Mouse (Mus musculus) ES-Bruce4 (cell line): ENCODE measurements around the gene Oaf. TPM values are rescaled to one million over a fixed set of nuclear protein-coding genes. Genes with fewer than 3 reads are reported as not detected.

ENCODE experiments used
- H3K27ac ChIP-seq: 2 replicates; pipeline ENCODE4 v1.5.1; 2012; ENCODE audit warnings: low read length, inconsistent platforms; ENCODE audit not compliant: insufficient read depth
- H3K27me3 ChIP-seq: 2 replicates; pipeline ENCODE4 v1.6.1; 2012; ENCODE audit warnings: mild to moderate bottlenecking, low read length, inconsistent platforms; ENCODE audit not compliant: control insufficient read depth, poor library complexity, insufficient read depth, severe bottlenecking
- H3K36me3 ChIP-seq: 2 replicates; pipeline ENCODE4 v1.6.1; 2012; ENCODE audit warnings: inconsistent platforms, mild to moderate bottlenecking, low read length, moderate library complexity; ENCODE audit not compliant: control insufficient read depth, poor library complexity, insufficient read depth, severe bottlenecking
- H3K4me1 ChIP-seq: one replicate; pipeline ENCODE4 v1.8.1; 2011; ENCODE audit warnings: low read length; ENCODE audit not compliant: control insufficient read depth, insufficient read depth
- H3K4me3 ChIP-seq: 2 replicates; pipeline ENCODE4 v1.5.1; 2011; ENCODE audit warnings: low read depth, mild to moderate bottlenecking, low read length
- H3K9ac ChIP-seq: 2 replicates; pipeline ENCODE4 v1.6.1; 2012; ENCODE audit warnings: low read depth, mild to moderate bottlenecking, inconsistent platforms; ENCODE audit not compliant: poor library complexity, severe bottlenecking
- H3K9me3 ChIP-seq: replicated peaks from 2 replicates; pipeline ENCODE4 v1.6.1; 2012; ENCODE audit warnings: mild to moderate bottlenecking, low read length, inconsistent platforms; ENCODE audit not compliant: control insufficient read depth, poor library complexity, insufficient read depth, severe bottlenecking
- CTCF ChIP-seq: IDR thresholded peaks from one replicate; pipeline ENCODE4 v1.8.1; 2011; ENCODE audit warnings: low read depth, low read length
- EP300 ChIP-seq: IDR thresholded peaks from 2 replicates; pipeline ENCODE4 v1.6.1; 2011; ENCODE audit warnings: low read depth, low read length; ENCODE audit not compliant: insufficient read depth
- POLR2A ChIP-seq: IDR thresholded peaks from one replicate; pipeline ENCODE4 v1.8.1; 2011; ENCODE audit warnings: low read length; ENCODE audit not compliant: insufficient read depth
- polyA plus RNA-seq: library from polyadenylated mRNA; stranded (reverse); fragments of >200 nt; gene quantifications from 2 replicates; pipeline ENCODE4 v1.2.4, GENCODE M21; 2011; ENCODE audit warnings: low read depth; ENCODE audit not compliant: missing spikeins, insufficient read depth, insufficient read length

Gene Oaf
- polyA plus RNA-seq, 1 experiment, result 3.7 TPM

DNA sequence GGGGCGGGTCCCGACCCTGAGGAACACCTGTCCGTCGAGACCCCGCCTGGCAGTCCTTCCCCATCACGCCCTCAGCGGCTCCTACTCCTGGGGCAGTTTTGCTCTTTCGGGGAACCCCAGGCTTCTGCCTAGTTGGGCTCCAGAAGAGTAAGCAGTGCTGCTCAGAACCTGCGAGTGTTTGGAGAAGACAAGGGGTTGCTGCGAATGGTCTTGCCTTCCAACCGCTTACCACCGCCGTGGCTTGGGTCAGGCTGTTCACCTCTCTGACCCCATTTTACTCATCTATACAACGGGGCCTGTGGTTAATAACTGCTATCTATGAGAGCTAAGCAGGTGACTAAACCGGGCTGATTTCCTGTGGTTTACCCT is 33.7 kb downstream of the Oaf start:
- TF ChIP-seq EP300 (no peak), POLR2A (no peak), CTCF (no peak)
- H3K9ac ChIP-seq, result no peak overlapping the region; the same call in 1 of the 2 replicates

GRCm38 (mm10) chr9:43205343-43206021 is 34.2 kb downstream of the Oaf start:
- H3K36me3 ChIP-seq, result no peaks in the 10 kb centered on the region
- H3K4me3 ChIP-seq, result peak overlapping the region; percentile 46
- H3K9me3 ChIP-seq, result no peaks in the 10 kb centered on the region
- peak; percentile 47 for TF ChIP-seq CTCF
- no peak for TF ChIP-seq POLR2A
- H3K27ac ChIP-seq, result no peak overlapping the region
- H3K4me1 ChIP-seq, result peaks cover 5% of the 10 kb centered on the region
- no peaks in the 10 kb centered on the region; the same call in 1 of the 2 replicates for H3K27me3 ChIP-seq
- H3K9ac ChIP-seq, result peak overlapping the region; percentile 24; the same call in 1 of the 2 replicates

More for the DNA sequence above, 33.7 kb downstream of the Oaf start:
- Histone ChIP-seq H3K27ac (no peak overlapping the region), H3K4me1 (peaks cover 5% of the 10 kb centered on the region), H3K4me3 (0 out of 2 replicates have a peak overlapping the region, but pooled peaks have one; percentile 12), H3K27me3 (no peaks in the 10 kb centered on the region; the same call in 1 of the 2 replicates), H3K36me3 (no peaks in the 10 kb centered on the region), H3K9me3 (no peaks in the 10 kb centered on the region)

GRCm38 (mm10) chr9:43200212-43200611 is 39.5 kb downstream of the Oaf start:
- Histone ChIP-seq H3K4me1 (peaks cover 5% of the 10 kb centered on the region), H3K9ac (0 out of 2 replicates have a peak overlapping the region, but pooled peaks have one; percentile 30), H3K27me3 (no peaks in the 10 kb centered on the region; the same call in 1 of the 2 replicates), H3K27ac (no peak overlapping the region), H3K36me3 (no peaks in the 10 kb centered on the region), H3K9me3 (no peaks in the 10 kb centered on the region), H3K4me3 (peak overlapping the region; percentile 27; the same call in 1 of the 2 replicates)
- TF ChIP-seq CTCF (no peak), EP300 (no peak), POLR2A (no peak)

DNA sequence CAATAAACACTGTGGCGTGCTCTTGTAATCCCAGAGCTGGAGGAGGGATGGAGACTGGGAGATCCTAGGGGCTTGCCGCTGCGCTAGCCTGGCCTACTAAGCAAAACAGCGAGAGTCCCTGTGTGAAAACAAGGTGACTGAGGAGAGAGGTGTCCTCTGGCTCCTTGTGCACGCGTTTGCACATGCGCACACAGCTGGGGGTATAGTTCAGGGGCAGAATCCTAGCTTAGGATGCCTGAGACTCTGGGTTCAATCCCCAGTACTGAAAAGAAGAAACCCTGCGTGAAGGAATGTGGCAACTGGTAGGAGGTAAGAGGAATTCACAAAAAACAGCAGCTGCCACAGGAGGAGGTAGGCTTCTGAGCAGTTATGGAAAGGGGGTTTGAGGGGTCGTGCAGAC is 45.7 kb downstream of the Oaf start:
- peaks cover 17% of the 10 kb centered on the region for H3K4me1 ChIP-seq
- H3K9me3 ChIP-seq, result no peaks in the 10 kb centered on the region
- H3K27ac ChIP-seq, result no peak overlapping the region
- no peak overlapping the region for H3K4me3 ChIP-seq
- H3K9ac ChIP-seq, result no peak overlapping the region
- no peaks in the 10 kb centered on the region for H3K36me3 ChIP-seq
- TF ChIP-seq POLR2A (no peak), CTCF (no peak), EP300 (no peak)
- no peaks in the 10 kb centered on the region for H3K27me3 ChIP-seq

DNA sequence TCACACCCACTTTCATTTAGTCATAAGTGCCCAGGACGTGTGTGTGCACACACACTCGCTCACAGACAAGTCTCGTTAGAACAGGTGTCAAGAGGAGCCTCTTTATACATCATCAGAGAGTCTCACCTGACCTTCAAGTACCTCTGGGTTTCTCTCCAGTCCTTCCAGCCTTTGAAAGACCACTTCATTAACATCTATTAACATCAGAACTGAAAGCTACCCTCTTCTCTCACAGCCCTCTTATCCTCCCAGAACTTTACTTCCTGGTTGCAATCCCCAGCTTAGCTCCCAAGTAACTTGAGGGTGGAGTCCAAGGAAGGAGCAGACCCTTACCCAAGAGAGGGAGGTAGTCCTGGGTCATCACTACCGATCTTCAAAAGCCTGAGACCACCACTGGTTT is 48.1 kb downstream of the Oaf start:
- Histone ChIP-seq H3K36me3 (no peaks in the 10 kb centered on the region), H3K9me3 (no peaks in the 10 kb centered on the region), H3K4me3 (no peak overlapping the region), H3K4me1 (peaks cover 25% of the 10 kb centered on the region), H3K9ac (no peak overlapping the region), H3K27me3 (no peaks in the 10 kb centered on the region), H3K27ac (peak overlapping the region; percentile 67; the same call in 1 of the 2 replicates)
- TF ChIP-seq CTCF (no peak), EP300 (0 out of 2 replicates have a peak, but pooled peaks have one; percentile 30), POLR2A (no peak)

GRCm38 (mm10) chr9:43189021-43189356 is 50.7 kb downstream of the Oaf start:
- TF ChIP-seq POLR2A (no peak), EP300 (peak; percentile 83; the same call in 1 of the 2 replicates), CTCF (no peak)
- H3K36me3 ChIP-seq, result no peaks in the 10 kb centered on the region
- no peak overlapping the region for H3K9ac ChIP-seq
- H3K27me3 ChIP-seq, result no peaks in the 10 kb centered on the region
- peaks cover 25% of the 10 kb centered on the region for H3K4me1 ChIP-seq
- no peaks in the 10 kb centered on the region for H3K9me3 ChIP-seq
- H3K4me3 ChIP-seq, result no peak overlapping the region
- no peak overlapping the region for H3K27ac ChIP-seq
